Mouse (Mus musculus) intestine, embryonic 15.5 days (tissue): ENCODE measurements around the gene Gm10322. TPM values are rescaled to one million over a fixed set of nuclear protein-coding genes. Genes with fewer than 3 reads are reported as not detected.

Source experiments
- polyA plus RNA-seq: library from polyadenylated mRNA; unstranded; fragments of >200 nt; fragmentation: Nextera tagmentation; extraction: Ambion mirVana; gene quantifications from 2 replicates; pipeline ENCODE4 v1.2.1, GENCODE M21; 2015

Gene Gm10322
- polyA plus RNA-seq, 1 experiment from 2014 or later, result not detected

Other genes with a start within 250 kb of the Gm10322 start
- gene Gm10273, start 220.4 kb upstream of the Gm10322 start, polyA plus RNA-seq, result 3.5 and 5.7 TPM in 2 replicates
- 38.8 and 43.5 TPM in 2 replicates for gene Pla2g12b, start 212.4 kb upstream of the Gm10322 start, polyA plus RNA-seq
- 1.6 and 1.9 TPM in 2 replicates for gene Oit3, start 174.3 kb upstream of the Gm10322 start, polyA plus RNA-seq
- 66.4 and 72.6 TPM in 2 replicates for gene Mcu, start 629 bp downstream of the Gm10322 start, polyA plus RNA-seq
- 66.0 and 72.3 TPM in 2 replicates for gene Micu1, start 86.4 kb downstream of the Gm10322 start, polyA plus RNA-seq